Mouse (Mus musculus): Measurements from ENCODE around the gene Mrps11.

DNA sequence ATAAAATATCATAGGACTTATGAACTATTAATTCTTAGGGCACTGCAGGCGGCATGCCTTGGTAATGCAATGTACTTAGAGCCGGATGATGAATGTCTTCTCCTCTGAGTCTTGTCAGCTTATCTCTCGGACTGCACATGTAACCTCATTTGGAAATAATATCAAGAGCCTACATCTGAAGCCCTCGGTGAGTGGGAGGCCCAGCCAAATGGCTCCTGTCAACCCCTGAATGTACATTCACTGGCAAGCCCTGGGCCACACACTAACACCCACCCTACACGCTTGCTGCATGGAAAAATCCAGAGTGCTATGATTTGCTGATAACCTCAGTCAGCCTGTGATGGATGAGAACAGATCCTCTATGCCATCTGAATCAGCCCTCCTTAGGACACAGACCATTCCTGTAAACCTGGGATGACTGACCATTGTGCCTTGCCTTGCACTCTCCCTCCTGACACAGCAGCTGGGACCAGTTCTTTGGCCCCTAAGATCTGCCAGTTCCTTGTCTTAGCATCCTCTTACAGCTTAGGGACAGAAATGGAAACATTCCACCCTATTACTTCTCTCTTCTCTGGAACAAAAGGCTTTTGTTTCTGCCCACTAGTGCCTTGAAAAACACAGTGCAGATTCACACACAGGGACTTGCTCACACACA lies 39.1 kb upstream of the Mrps11 start:
- no peak for TF ChIP-seq CTCF (conservative IDR thresholded peaks at IDR 0.05; ENCODE audit: insufficient read depth, insufficient read length, low read depth, low read length)
- TF ChIP-seq POLR2A (IDR thresholded peaks at IDR 0.05; ENCODE audit: low read depth, low read length), result no peak
